Mouse (Mus musculus) layer of hippocampus, postnatal 14 days (tissue): Measurements from ENCODE around the gene Rasl12. TPM values are rescaled to one million over a fixed set of nuclear protein-coding genes. Genes with fewer than 3 reads are reported as not detected.

Experiments
- DNase-seq, 2 experiments: peaks; one replicate each; pipeline ENCODE4 v3.0.0; 2021 to 2022; ENCODE audit warnings: low spot score in 2 of 2, mixed read lengths in 1 of 2
- long read RNA-seq, 2 experiments: library from polyadenylated mRNA; stranded (forward); transcript quantifications; one replicate each; pipeline ENCODE4 v2.0.0; 2021
- total RNA-seq, 2 experiments: library from RNA; stranded (reverse); gene quantifications; 2 replicates each; pipeline ENCODE4 v1.2.3; 2021

Gene Rasl12
- 1 to 10 TPM; 3.6 to 4.8 TPM for total RNA-seq
- long read RNA-seq, experiment 1, transcript Rasl12-201 (5 exons, 2,390 nt) = major isoform, 6 of 6 reads
- long read RNA-seq, experiment 1, partial matches to known transcripts = 0 of 6 reads
- long read RNA-seq, experiment 1, other reads (novel, unspliced or antisense) = 0 of 6 reads
- long read RNA-seq, experiment 2, partial matches to known transcripts = 0 of 3 reads
- long read RNA-seq, experiment 2, other reads (novel, unspliced or antisense) = 0 of 3 reads

- DNase-seq = peak; percentile 49 to 54
These were observed at the start of gene Rasl12 for GRCm38 (mm10) chr9:65398279-65398678. Rasl12 (plus strand) TSS chr9:65398506.

GRCm38 (mm10) chr9:65353251-65353650 is 45.1 kb upstream of the Rasl12 start:
- DNase-seq = no peak

DNA sequence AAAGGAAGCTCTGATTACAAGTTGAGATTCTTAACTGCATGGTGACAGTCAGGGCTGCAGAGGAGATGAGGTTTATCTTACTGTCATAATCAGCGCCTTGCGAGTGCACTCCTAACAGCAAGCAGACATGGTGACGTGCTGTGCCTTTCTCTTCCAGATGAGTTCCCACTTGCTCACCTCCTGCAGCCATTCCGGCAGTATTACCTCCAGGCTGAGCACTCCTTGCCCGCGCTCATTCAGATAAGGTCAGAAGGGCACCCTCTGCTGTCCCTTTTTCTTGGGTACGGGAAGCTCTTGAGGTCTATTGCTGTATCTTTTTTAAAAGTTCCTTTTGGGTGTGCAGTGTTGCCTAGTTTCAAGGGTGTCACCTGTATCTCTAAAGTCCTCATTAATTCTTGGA is 41.7 kb upstream of the Rasl12 start:
- no peak for DNase-seq

GRCm38 (mm10) chr9:65356971-65357370 is 41.3 kb upstream of the Rasl12 start:
- DNase-seq = no peak

DNA sequence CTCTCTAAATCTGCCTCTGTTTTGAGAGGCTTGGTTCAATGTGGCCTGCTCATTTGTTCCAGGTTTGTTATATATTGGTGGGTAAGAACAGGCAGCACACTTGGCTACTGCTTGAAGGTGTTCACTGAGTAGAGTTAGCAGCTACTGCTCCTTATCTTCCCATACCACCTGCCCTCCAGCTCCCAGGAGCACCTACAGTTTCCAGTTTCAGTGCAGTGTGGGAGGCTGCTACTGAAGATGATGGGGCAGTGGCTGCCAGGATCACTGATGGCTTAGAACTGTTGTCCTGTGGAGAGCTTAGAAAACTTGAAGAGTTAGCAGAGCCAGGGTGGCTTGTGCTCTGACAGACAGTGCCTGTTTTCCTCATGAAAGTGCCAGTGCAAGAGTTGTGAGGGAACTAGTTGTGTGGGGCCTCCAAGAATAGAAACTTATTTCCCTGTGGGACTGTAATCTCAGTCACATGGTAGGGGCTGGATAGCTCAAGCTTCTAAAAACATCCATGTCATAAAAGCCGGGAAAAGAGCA is 39.3 kb upstream of the Rasl12 start:
- no peak for DNase-seq

GRCm38 (mm10) chr9:65360641-65361448 is 37.5 kb upstream of the Rasl12 start, which contains the start of gene Ubap1l:
Ubap1l (plus strand) TSS chr9:65361041.
- DNase-seq = no peak

GRCm38 (mm10) chr9:65363684-65364083 is 34.6 kb upstream of the Rasl12 start:
- no peak for DNase-seq

DNA sequence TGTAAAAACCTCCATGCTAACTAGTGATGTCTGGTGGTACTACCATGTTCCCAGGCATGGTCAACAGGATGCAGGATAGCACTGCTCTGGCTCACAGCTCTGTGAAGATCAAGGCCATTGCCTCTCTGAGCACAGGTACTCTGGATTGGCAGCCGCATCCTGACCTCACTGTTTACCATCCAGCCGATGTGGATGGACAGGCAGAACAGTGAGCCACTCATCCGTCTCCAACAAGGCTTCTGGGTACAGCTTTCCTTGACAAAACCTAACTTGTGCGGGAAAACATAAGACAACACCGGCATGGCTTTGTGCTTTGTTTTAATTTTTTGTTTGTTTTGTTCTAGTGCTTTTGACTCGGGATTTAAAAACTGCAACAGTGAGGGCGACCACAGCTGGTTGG is 32.6 kb upstream of the Rasl12 start:
- DNase-seq = no peak

DNA sequence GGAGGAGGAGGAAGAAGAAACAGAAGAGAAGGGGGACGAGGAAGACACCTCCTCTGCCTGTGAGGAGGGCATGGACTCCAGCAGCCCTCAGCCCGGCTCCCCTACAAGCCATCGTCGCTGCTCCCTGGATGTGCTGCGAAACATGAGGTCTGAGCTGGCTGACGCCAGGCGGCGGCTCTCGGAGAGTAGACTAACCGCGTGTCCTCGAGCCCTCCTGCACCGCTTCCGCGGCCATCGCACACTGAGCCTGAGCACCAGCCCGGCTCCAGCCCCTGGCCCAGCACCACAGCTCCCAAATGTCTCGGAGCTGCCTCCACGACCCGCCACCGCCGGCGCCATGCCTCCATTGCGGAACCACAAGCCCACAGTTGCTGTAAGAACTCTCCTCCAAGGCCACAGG is 26.6 kb upstream of the Rasl12 start:
- DNase-seq = no peak

- DNase-seq = no peak
These were observed 25.9 kb upstream of the Rasl12 start for GRCm38 (mm10) chr9:65372449-65372848.

GRCm38 (mm10) chr9:65374468-65375162 is 23.7 kb upstream of the Rasl12 start:
- no peak for DNase-seq

DNA sequence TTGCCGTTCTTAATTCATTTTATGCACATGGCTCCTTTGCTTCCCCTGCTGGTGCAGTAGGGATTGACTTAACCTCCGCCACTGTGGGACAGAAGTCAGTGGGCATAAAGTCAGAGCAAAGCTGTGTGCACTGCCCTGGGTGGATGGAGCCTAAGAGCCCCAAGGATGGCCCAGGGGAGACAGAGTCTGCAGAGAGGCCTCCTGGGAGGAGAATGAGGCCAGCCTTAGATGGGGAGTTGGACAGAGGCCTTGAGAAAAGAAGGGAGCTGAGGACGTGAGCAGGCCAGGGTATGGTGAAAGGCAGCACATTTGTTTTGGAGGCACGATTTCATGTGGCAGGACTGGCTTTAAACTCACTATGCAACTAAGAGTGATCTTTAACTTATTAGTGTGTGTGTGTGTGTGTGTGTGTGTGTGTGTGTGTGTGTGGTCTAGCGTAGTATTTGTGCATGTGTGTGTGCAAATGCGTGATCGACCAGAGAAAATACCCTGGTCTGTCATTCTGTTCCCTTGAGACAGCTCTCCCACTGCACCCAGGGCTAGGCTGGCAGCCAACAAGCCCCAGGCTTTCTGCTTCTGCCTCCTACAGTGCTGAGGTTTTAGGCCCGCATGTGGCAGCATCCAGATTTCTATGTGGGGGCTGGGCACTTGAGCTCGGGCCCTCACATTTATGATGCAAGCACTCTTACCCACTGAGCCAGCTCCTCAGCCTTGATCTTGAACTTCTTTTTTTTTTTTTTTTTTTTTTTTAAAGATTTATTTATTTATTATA is 23.0 kb upstream of the Rasl12 start:
- DNase-seq = peak; percentile 32 to 47

- no peak for DNase-seq
These were observed 17.2 kb upstream of the Rasl12 start for GRCm38 (mm10) chr9:65381017-65381590.

DNA sequence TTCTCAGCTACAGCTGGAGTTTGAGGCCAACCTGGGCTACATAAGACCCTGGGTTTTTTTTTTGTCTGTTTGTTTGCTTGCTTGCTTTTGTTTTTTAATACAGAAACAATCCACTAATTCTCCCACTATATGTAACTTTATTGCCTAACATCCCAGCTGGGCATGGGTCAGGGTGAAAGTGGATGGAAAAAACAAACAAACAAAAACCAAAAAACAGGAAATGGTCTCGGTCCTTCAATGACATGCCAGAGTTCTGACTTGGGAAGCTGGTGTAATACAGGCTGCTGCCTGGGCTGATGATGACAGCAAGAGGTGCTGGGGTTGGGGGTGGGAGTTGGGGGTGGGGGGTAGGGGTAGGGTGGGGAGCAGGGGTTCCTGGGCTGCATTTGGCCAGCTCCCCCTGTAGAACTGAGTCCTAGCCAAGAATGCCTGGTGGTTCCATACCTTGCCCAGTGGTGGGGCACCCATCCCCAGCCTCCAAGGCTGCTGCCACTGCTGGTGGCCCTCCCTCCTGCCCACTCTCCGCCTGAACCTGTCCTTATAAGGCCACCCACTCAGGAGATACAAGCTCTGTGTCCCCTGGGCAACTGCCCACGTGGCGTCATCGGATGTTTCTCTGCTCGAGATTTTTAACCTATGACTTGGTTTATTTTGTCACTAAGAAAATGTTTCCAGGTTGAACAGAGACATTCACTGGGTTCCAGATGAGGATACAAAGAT is 16.1 kb upstream of the Rasl12 start:
- DNase-seq = no peak

GRCm38 (mm10) chr9:65382751-65383097 is 15.6 kb upstream of the Rasl12 start:
- DNase-seq = no peak

DNA sequence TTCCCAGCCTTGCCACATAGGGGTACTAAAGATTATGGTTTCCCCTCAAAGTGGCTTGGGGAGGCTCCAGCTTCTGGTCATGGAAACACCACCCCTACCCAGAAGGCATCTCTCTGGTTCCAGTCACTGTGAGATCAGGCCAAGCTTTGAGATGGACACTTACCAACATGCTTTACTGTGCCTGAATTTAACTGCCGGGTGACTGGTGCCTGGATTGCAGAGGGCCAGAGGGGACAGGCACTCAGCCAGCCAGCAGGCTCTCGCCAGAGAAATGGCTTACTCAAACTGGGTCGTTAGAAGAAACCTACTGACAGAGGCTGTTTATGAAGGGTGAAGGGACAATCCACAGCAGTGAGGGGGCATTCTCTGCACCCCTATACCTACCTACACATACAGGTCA is 14.0 kb upstream of the Rasl12 start:
- no peak for DNase-seq

DNA sequence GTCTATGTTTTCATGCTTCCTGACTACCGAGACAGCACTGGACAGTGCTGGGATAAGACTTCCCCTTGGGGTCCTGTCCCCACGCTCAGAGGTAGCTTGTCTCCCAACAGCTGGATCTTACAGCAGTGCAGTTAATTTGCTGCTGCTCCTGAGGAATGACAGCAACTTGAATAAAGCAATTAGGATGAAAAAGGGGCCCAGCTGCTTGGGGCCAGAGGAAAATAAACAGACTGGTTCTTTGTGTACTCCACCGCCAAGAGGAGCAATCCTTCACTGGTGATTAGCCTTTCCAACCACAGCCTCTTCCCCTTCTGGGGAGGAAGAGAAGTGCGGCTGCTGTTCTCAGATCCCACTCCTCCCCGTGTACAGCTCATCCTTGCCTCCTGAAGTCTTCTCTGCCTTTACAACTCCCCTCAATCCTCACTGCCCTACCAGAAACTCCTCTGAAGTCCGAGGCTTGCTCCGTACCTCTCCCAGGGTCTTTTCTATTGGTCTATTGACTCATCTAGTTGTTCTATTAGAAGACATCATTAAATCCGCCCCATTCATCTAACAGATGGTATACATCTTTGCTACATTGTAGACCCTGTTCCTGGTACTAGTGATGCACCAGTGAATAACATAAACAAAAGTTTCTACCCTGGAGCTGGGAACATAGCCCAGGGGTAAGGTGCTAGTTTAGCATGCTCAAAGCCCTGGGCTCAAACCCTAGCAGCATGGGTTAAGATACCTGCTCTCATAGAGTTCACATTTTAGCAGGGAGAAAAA is 11.7 kb upstream of the Rasl12 start:
- no peak for DNase-seq

DNA sequence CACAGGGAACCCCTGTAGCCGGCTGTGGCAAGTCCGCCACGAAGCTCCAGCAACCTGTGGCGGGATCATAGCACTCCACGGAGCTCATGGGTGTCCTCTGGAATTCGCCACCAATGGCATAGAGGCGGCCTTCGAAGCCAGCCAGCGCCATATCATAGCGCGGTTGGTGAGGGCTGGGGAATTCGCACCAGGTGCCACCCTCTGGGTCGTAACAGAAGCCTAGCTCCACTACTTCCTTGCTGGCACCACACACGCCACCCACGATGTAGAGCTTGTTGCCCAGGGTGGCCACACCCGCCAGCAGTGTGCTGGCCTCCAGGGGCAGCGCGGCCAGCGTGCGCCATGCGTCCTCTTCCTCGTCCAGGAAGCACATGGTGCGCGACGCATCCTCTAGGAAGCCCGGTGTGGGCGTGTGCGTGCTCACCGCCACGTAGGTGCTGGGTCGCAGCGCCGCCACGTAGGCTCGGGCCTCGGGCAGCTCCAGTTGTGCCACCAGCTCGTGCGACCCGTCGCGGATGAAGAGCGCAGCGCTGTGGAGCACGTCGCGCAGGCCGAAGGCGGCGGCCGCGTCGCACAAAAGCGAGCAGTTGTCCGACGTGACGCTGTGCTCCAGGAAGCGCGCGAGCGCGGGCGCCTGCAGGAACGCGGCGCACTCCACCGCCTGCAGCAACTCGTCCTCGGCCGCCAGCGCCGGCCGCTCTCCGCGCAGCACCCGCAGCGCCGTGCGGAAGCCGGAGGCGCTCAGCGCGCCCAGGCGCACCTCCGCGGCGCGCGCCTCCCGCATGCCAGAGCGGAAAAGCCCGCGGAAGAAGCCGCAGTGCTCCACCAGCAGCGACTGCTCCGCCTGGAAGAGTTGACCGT is 7.3 kb upstream of the Rasl12 start:
- DNase-seq = no peak

DNA sequence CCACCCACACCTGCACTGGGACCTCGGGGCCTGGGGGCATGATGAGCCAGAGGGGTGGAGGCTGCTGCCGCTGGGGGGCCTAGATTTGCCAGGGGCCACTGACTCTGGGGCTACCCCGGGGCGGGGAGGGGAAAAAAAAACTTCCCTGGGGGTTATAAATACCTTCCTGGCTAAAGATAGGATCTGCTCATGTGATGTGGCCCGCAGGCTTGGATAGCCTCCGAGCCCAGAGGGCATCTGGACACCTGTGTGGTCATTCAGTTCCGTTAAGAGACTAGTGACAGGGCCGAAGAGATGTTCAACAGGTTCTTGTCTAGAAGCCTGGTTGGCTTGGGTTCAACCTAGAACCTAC is 6.7 kb upstream of the Rasl12 start, which contains the start of gene Kbtbd13:
Gene Kbtbd13, minus strand, starts transcription at position 40 of the 352 bp plus-strand sequence.
- no peak for DNase-seq
